Mouse (Mus musculus): ENCODE results near the gene Isg20l2.

- TF ChIP-seq CTCF (IDR thresholded peaks at IDR 0.05; ENCODE audit: extremely low read depth, insufficient read depth, insufficient read length, insufficient replicate concordance) (no peak), POLR2A (IDR thresholded peaks at IDR 0.05; ENCODE audit: low read depth, low read length) (no peak)
Observed at GRCm38 (mm10) chr3:87980085-87980484, 50.0 kb downstream of the Isg20l2 start.
